Mouse (Mus musculus) lung, adult 2 months (tissue): ENCODE results near the gene Man1c1.

ENCODE experiments used
- CTCF ChIP-seq: fragments of 200-500 bp; IDR thresholded peaks from 2 replicates; pipeline ENCODE4 v1.5.1; 2011; ENCODE audit warnings: mild to moderate bottlenecking, low read length, control low read depth; ENCODE audit not compliant: insufficient read depth
- POLR2A ChIP-seq: fragments of 200-500 bp; IDR thresholded peaks from 2 replicates; pipeline ENCODE4 v1.6.1; 2011; ENCODE audit warnings: low read depth, mild to moderate bottlenecking, control low read depth, low read length, borderline replicate concordance; ENCODE audit errors: extremely low read depth

GRCm38 (mm10) chr4:134666391-134666790 is 37.7 kb downstream of the Man1c1 start:
- TF ChIP-seq POLR2A (no peak), CTCF (no peak)
